Mouse (Mus musculus): Measurements from ENCODE around the gene Tuft1. TPM values are rescaled to one million over a fixed set of nuclear protein-coding genes. Genes with fewer than 3 reads are reported as not detected.
"Not testable (repeated sequence)": the region's sequence is repeated elsewhere in the genome, so short reads cannot be mapped to it uniquely, and the experiment has no call there.

Gene Tuft1
- 1 to 10 TPM; 2.0 to 2.2 TPM for total RNA-seq (2021)

DNA sequence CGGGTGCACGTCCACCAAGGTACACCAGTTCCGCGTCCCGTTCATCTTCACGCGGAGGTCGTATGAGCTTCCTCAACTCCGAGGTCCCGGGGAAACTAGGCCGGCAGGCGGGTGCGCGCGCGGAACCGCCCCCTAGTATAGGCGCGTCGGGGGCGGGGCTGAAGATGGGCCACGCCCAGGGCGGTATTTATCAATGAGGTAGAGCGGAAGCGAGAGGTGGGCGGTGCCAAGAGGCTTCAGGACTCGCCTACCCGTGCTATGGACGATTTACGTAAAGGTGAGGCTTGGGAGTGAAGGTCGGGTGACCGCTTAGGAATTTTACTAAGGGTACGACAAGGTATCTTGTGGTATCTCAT is at the start of gene Tuft1:
Tuft1 (minus strand) TSS at position 133 of the 356 bp plus-strand sequence.
- peak in 1 of 2 experiments; percentile 39 for DNase-seq (ENCODE audit: extremely low spot score in 1 of 2, low spot score in 1 of 2)

DNA sequence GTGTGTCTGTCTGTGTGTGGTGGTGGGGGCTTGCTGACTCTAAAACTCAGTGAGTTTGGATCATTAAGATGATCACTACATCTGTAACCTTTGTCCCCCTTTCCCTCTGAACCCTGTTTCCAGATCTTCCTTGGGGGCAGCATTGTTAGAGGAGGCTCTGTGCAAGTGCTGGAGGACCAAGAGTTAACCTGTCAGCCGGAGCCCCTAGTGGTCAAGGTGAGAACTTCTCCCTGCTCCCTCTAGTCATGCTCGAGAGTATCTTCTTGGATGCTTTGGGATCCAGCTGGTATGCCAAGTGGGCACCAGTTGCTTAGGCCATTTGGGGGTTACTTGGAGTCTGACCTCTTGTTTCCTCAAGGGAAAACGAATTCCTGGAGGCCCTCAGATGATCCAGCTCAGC is 44.7 kb upstream of the Tuft1 start:
- DNase-seq (ENCODE audit: extremely low spot score in 1 of 2, low spot score in 1 of 2) = peak in 1 of 2 experiments; percentile 5

DNA sequence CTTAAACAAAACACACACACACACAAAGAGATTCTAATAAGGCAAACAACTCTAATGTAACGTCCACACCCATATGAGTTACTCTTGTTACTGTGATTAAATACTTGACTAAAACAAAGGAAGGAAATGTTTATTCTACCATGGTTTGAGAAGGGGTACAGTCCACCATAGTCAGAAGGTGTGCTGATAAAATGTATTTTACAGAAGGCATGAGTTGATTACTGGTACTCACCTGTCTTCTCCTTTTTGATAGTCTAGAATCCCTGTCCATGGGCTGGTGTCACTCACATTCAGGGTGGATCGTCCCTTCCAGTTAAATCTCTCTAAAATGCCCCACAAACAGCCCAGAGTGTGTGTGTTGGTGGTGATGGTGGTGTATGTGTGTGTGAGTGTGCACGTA is 44.2 kb upstream of the Tuft1 start:
- DNase-seq (ENCODE audit: extremely low spot score in 1 of 2, low spot score in 1 of 2) = no peak

DNA sequence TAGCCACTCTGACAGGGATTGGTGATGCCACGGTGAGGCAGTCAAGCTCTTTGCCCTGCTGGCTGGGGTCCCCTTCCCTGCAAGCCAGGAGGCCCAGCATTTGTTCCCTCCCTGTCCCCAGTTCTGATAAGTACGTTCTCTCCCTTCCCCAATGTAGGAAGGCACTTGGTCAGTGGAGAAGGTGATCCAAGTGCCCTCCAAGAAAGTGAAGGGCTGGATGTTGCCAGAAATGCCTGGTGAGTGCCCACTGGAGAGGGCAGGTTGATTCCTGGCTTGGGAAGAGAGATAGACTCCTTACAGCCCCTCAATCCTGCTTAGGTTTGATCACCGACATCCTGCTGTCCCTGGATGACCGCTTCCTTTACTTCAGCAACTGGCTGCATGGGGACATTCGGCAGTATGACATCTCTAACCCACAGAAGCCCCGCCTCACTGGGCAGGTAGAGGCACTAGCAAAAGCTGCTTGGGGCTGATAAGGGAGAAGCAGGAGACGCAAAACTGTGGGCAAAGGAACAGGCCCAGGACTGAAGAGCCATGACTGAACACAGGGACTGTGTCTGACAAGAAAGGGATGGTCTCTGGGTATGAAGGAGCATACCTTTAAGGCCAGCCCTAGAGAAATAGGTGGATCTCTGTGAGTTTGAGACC is 43.6 kb upstream of the Tuft1 start:
- not testable (repeated sequence) for DNase-seq (ENCODE audit: extremely low spot score in 1 of 2, low spot score in 1 of 2)

DNA sequence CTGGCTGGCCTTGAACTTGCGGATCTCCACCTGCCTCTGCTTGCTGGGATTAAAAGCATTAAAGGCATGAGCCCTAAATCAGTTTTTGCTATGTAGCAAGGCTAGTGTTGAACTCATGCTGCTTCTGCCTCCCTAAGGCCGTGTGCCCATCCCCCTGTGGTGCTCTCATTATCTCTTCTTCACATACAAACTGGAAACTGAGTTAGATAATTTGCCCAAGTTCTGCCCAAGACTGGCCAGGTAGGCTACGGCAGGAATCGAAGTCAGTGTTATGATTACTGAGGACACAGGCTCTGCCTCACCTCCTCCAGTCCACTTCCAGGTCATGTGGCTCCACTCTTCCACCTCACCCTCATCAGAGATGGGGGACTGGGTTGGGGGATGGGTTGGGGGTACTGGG is 37.6 kb upstream of the Tuft1 start:
- not testable (repeated sequence) for DNase-seq (ENCODE audit: extremely low spot score in 1 of 2, low spot score in 1 of 2)

DNA sequence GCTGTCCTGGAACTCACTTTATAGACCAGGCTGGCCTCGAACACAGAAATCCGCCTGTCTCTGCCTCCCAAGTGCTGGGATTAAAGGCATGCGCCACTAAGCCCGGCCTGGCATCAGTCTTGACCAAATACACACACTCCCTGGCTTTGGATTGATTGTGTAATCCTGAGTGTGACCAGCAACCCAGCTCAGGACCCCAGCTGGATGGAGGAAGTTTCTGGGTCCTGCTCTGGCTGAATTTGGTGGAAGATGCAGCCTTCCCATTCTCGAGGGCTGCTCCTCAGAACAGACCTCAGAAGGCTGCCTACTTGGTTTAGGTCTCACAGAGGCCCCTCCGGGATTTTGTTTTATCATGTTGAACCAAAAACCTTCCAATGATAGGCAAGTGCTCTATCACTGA is 36.9 kb upstream of the Tuft1 start:
- DNase-seq (ENCODE audit: extremely low spot score in 1 of 2, low spot score in 1 of 2) = not testable (repeated sequence)

DNA sequence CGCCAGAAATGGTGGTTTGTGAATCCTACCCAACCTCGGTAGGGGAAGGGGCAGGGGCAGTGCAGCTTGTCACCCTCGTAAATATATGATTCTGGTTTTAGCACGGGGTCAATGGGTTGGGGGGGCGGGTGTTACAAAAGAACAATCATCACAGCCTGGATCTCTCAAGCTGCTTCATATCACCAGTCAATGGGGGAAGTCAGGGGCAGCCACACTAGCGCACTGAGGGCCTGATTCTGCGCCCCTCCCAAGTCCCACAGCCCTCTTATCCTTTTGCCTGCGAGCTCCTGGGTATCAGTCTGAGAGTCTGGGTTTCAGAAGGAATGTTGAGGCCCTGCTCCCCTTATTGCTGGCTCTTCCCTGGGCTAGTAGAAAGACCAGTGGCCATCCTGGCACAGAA is 35.2 kb upstream of the Tuft1 start:
- not testable (repeated sequence) for DNase-seq (ENCODE audit: extremely low spot score in 1 of 2, low spot score in 1 of 2)

DNA sequence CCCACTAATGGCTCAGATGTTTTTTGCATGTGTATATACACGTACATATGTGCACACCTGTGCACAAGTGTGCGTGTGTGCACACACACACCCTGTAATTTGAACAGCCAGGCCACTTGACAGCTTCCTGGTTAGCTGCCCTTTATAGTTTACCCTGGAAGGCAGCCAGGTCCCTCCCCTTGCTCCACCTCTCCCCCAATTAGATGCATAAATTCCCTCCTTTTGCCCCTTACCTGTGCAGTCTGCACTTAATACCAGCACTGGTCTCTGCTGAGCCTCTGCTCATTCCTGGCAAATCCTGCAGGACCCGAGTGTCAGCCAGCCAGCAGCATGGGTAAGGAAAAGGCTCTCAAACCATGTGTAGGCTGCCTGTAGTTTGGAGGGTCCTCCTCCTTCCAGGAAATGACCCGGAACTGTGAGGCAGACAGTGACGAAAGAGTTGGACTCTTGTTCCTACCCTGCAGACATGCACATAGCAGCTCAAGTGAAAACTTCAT is 34.7 kb upstream of the Tuft1 start, which contains the start of gene Selenbp2:
Selenbp2 (plus strand) TSS at position 228 of the 497 bp plus-strand sequence.
- DNase-seq (ENCODE audit: extremely low spot score in 1 of 2, low spot score in 1 of 2) = no peak

DNA sequence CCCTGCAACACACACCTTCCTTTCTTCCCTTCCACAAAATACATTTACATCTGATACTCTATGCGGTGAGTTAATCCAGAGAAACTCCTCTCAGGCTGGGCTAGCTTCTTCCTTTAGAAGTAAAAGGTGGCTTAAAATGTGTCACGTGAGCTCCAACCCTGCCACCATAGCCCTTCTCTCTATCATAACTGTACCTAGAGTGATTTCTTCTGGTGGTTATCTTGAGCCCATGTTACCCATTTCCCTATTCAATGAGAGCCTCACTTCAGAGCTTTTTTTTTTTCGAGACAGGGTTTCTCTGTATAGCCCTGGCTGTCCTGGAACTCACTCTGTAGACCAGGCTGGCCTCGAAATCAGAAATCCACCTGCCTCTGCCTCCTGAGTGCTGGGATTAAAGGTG is 33.0 kb upstream of the Tuft1 start:
- DNase-seq (ENCODE audit: extremely low spot score in 1 of 2, low spot score in 1 of 2) = not testable (repeated sequence)

DNA sequence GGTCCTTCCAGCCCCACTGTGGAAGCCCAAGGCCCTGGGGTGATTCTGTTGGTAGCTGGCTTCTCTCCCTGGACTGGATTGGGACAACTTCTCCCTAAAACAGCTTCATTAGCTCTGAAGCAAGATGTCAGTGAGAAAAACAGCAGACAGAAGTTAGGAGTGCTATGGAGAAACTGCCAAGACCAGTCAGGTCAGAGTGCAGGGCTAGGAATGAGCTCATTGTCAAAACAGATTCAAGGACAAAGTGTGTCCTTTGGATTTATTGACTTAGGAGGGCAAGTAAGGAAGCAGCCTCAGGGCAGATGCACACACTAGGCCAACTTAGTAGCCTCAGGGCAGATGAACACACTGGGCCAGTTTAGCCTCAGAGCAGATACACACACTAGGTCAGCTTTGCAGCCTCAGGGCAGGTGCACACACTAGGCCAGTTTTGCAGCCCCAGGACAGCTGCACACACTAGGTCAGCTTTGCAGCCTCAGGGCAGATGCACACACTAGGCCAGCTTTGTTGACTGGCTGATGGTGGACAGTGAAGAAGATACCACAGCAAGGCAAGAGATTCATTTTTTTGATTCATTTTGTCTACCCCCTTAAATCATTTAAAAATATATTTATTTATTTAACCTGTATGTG is 32.1 kb upstream of the Tuft1 start:
- DNase-seq (ENCODE audit: extremely low spot score in 1 of 2, low spot score in 1 of 2) = no peak

DNA sequence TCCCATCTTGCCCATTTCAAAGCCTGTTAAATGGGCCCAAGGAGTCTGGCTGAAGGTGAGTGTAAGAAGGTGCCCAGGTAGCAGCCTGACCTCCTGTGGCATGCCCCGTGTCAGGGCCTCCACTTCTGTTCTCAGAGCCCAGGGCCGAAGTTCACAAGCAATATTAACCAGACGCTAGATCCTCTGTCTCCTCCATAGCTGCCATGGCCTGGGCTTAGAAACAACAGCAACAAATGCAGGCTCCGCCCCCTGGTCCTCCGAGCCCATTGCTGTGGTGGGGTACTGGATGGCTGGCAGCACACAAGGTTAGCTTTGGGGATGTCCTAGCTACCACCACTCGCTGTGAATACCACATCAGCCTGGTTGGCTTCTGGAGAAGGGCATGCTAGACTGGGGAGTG is 31.5 kb upstream of the Tuft1 start:
- DNase-seq (ENCODE audit: extremely low spot score in 1 of 2, low spot score in 1 of 2) = not testable (repeated sequence)

DNA sequence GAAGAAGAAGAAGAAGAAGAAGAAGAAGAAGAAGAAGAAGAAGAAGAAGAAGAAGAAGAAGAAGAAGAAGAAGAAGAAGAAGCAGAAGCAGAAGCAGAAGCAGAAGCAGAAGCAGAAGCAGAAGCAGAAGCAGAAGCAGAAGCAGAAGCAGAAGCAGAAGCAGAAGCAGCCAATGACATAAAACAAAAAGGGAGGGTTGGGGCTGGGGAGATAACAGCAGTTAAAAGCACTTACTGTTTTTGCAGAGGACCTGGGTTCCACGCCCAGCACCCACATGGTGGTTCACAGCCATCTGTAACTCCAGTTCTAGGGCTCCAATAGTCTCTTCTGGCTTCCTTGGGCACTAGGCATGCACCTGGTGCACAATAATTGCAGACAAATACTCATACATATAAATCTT is 30.5 kb upstream of the Tuft1 start:
- DNase-seq (ENCODE audit: extremely low spot score in 1 of 2, low spot score in 1 of 2) = not testable (repeated sequence)

DNA sequence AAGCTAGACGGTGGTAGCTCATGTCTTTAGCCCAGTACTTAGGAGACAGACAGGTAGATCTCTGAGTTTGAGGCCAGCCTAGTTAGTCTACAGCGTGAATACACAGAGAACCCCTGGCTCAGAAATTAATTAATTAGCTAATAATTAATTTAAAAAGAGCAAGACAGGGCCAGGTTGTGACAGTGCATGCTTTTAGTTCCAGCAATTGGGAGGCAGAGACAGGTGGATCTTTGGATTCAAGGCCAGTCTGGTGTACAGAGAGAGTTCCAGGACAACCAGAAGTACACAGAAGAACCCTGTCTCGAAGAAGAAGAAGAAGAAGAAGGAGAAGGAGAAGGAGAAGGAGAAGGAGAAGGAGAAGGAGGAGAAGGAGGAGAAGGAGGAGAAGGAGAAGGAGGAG is 30.0 kb upstream of the Tuft1 start:
- DNase-seq (ENCODE audit: extremely low spot score in 1 of 2, low spot score in 1 of 2) = not testable (repeated sequence)

DNA sequence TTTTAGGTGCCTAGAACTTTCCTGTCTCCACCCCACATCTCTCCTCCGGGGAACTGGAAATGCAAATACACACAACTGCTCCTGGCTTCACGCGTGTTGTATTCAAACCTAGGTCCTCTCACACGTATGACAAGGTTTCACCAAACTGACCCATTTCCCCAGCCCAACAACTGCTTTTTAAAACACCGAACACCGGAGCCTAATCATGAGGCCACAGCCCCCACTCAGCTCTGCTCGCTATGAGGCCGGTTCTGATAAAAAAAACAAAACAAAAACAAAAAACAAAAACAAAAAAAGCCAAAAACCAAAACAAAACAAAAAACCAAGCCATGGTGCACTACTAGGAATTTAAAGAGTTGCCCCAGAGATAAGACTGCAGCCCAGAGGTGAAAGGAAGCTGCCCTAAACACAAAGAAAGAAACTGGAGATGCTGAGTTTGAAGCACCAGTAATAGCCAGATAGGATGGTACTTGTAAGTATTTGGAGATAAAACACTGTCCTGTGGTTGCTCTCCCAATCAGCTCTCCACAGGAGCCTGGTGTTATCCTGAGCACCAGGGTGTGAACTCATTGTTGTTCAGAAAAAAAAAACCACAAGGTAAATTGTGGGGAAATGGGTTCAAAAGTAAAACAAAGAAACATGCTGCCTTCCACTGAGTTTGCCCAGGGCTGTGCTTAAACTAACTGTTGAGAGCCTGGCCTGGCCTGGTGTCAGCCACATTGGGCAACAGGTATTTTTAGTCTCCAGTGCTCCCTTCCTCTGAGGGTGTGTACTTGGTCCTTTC is 27.5 kb upstream of the Tuft1 start:
- not testable (repeated sequence) for DNase-seq (ENCODE audit: extremely low spot score in 1 of 2, low spot score in 1 of 2)

DNA sequence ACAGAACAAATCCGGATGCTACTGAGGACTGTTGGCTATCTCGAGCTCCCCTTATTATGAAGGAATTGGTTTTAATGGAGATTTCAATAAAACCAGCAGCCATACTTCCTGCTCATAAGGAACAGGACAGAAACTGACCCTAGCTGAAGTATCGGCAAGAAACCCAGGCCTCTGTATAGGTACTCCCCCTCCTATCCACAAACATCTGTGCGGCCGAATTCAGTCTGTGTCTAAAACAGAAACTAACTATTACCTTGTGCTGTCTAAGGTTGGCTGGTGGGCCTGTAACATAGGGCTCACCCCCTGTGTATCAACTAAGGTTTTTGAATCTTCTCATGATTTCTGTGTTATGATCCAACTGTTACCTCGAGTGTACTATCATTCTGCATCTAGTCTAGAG is 25.0 kb upstream of the Tuft1 start:
- no peak for DNase-seq (ENCODE audit: extremely low spot score in 1 of 2, low spot score in 1 of 2)

DNA sequence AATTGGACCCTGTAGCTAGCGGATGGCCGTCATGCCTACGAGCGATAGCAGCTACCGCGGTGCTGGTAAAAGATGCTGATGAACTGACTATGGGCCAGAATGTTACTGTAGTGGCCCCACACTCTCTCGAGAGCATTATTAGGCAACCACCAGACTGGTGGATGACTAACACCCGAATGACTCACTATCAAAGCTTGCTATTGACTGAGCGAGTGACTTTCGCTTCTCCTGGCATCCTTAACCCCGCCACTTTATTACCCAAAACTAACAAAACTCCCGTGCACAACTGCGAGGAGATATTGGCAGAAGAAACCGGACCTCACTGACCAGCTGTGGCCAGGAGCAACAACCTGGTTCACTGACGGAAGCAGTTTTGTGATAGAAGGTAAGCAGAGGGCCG is 22.1 kb upstream of the Tuft1 start:
- no peak for DNase-seq (ENCODE audit: extremely low spot score in 1 of 2, low spot score in 1 of 2)

DNA sequence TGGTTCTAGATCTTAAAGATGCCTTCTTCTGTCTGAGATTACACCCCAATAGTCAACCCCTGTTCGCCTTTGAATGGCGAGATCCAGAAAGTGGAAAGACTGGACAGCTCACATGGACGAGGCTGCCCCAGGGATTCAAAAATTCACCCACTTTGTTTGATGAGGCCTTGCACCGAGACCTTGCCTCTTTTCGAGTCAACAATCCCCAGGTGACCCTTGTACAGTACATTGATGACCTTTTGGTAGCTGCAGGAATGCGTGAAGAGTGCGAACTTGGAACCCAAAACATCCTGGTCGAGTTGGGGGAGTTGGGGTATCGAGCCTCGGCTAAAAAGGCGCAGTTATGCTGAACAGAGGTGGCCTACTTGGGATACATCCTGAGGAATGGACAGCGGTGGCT is 21.4 kb upstream of the Tuft1 start:
- not testable (repeated sequence) for DNase-seq (ENCODE audit: extremely low spot score in 1 of 2, low spot score in 1 of 2)

DNA sequence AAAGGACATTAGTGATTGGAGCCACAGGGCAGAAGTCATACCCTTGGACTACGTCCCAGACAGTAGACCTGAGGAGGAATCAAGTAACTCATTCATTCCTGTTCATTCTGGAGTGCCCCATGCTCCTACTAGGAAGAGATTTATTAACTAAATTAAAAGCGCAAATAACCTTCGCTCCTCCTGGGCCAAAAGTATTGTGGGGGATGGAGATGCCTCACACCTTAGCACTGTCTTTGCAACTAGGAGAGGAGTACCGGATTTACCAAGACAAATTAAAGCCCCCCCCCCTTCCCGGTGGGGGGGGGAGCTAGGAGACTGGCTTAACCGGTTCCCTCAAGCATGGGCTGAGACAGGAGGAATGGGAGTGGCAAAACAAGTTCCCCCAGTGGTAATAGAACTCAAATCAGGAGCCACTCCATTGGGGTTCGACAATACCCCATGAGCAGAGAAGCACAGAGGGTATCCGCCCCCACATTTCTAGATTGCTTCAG is 20.7 kb upstream of the Tuft1 start:
- no peak for DNase-seq (ENCODE audit: extremely low spot score in 1 of 2, low spot score in 1 of 2)

DNA sequence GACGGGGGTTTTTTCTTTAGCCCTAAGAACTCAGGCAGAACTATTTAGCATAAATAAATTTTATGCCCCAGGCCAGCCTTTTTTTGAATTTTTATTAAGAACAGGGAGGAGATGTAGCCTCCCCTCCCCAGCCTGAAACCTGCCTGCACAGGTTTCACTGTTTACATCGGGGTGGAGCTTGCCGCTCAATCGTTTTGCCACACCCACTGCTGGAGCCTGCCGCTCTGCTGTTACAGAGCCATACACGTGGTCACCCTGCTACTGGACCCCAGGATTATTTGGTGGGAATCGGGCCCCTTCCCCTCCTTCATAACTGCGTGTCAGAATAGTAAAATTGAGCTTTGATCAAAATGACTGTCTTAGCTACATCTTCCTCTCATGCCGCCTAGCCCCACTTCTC is 16.4 kb upstream of the Tuft1 start:
- not testable (repeated sequence) for DNase-seq (ENCODE audit: extremely low spot score in 1 of 2, low spot score in 1 of 2)

DNA sequence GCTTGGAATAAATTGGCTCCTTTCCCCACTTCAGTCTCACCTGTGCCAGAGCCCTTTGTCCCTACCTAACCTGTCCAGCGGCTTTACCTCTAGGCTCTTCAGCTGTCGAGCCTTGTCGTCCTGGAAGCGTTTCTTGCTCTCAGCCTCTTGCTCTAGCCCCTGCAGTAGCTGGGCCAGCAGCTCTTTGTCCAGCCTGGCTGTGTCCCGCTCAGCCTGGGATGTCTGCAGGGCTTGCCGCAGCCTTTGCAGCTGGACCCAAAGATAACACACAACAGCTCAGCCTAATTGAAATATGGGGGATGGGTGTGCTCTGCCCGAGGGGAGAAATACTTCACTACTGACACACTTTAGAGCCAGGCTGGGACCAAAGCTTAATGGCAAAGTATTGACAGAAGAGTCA is 7.2 kb upstream of the Tuft1 start:
- not testable (repeated sequence) for DNase-seq (ENCODE audit: extremely low spot score in 1 of 2, low spot score in 1 of 2)
